Mouse (Mus musculus) testis, adult 2 months (tissue): Measurements from ENCODE around the gene Ctu2.

Experiments
- CTCF ChIP-seq: fragments of 200-500 bp; IDR thresholded peaks from 2 replicates; pipeline ENCODE4 v1.5.1; 2012; ENCODE audit warnings: low read depth, mild to moderate bottlenecking, inconsistent platforms, low read length, moderate library complexity; ENCODE audit not compliant: control insufficient read depth, insufficient read depth, insufficient replicate concordance
- POLR2A ChIP-seq: fragments of 200-500 bp; IDR thresholded peaks from 2 replicates; pipeline ENCODE4 v1.6.1; 2012; ENCODE audit warnings: low read depth, mild to moderate bottlenecking, inconsistent platforms, low read length, moderate library complexity; ENCODE audit not compliant: control insufficient read depth

DNA sequence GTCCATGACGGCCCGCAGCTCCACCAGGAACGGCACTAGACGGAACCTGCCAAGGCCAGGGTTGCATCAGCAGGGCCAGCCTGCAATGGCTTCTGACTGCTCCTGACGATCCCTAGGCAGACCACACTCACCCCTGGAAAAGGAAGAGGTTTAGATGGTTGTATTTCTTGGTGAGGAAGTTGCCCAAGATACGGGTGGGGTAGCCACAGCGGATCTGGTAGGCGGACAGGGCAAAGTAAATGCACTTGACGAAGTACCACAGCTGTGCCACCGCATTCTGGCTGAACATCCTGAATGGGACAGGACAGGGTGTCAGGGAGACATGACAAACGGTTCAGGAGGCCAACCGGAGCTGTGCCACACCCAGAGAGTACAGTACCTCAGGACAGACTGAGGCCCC, 8.9 kb downstream of the Ctu2 start:
- TF ChIP-seq CTCF, result no peak
- no peak for TF ChIP-seq POLR2A
